14 mouse cellular contexts compared by ENCODE assay signal in the genomic region with DNA sequence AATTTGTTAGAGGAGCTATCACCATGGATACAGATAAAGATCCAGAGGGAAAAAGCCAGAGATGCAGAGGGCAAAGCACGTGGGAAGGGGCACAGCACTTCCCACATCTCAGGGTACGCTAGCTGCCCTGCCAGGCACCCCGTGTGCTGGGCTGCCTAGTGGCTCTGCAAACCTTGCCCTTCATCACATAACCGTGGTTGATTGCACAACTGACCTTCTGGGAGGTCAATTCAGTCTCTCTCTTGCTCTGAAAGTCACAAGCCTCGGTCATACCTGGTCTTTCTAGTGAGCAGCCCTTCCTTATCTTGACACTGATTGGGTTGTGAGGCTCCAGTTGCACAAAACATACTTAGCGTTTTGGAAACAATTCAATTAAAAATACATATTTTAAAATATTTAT.
"Had no signal": no experiment of that assay in that cellular context is flagged by ENCODE, and none has a peak within 500 bp of the region (broad histone marks: within the 10 kb centered on the region; RNA-seq: fewer than 3 reads in every experiment).

No protein-coding gene starts in this region.

- H3K27ac ChIP-seq: kidney, postnatal 0 days; layer of hippocampus, adult 2 months; limb, embryonic 12.5 days; liver, embryonic 13.5 days; midbrain, embryonic 13.5 days; neural tube, embryonic 15.5 days had no signal

- H3K4me3 ChIP-seq: layer of hippocampus, adult 2 months; limb, embryonic 12.5 days; liver, embryonic 13.5 days; midbrain, embryonic 13.5 days; neural tube, embryonic 15.5 days had no signal

- H3K27me3 ChIP-seq: limb, embryonic 12.5 days; liver, embryonic 13.5 days; midbrain, embryonic 13.5 days; neural tube, embryonic 15.5 days had no signal

- H3K4me2 ChIP-seq: limb, embryonic 12.5 days; liver, embryonic 13.5 days; midbrain, embryonic 13.5 days; neural tube, embryonic 15.5 days had no signal

- H3K9me3 ChIP-seq: liver, embryonic 13.5 days; midbrain, embryonic 13.5 days; neural tube, embryonic 15.5 days had no signal

- H3K36me3 ChIP-seq: limb, embryonic 12.5 days; liver, embryonic 13.5 days; midbrain, embryonic 13.5 days; neural tube, embryonic 15.5 days had no signal

- H3K9ac ChIP-seq: limb, embryonic 12.5 days; liver, embryonic 13.5 days; midbrain, embryonic 13.5 days; neural tube, embryonic 15.5 days had no signal

- ATAC-seq: intestine, postnatal 0 days; lung, postnatal 0 days; midbrain, embryonic 13.5 days had no signal

- H3K4me1 ChIP-seq: midbrain, embryonic 13.5 days had no signal

- DNase-seq: kidney, postnatal 4 days; liver, embryonic 13.5 days; lung, adult 2 months; lung, postnatal 36 days; right cerebral cortex, adult 18-20 months; right cerebral cortex, postnatal 25 days; thymus, postnatal 36 days had no signal
